Mouse (Mus musculus) liver, embryonic 15.5 days (tissue): ENCODE results near the gene Pank4. TPM values are rescaled to one million over a fixed set of nuclear protein-coding genes. Genes with fewer than 3 reads are reported as not detected.

Experiments used
- ATAC-seq: fragments of 200-750 bp; cut with Nextera tagmentation; 2 replicates; pipeline ENCODE4 v1.8.0; 2017; ENCODE audit warnings: moderate number of reproducible peaks, mild to moderate bottlenecking, moderate library complexity; ENCODE audit not compliant: insufficient read depth
- H3K27ac ChIP-seq: fragments of 300-500 bp; sonication (generic); replicated peaks from 2 replicates; pipeline ENCODE4 v1.5.1; 2015; ENCODE audit warnings: mild to moderate bottlenecking, inconsistent platforms
- H3K27me3 ChIP-seq: fragments of 300-500 bp; sonication (generic); 2 replicates; pipeline ENCODE4 v1.6.1; 2015; ENCODE audit warnings: mild to moderate bottlenecking, inconsistent platforms
- H3K36me3 ChIP-seq: fragments of 300-500 bp; sonication (generic); replicated peaks from 2 replicates; pipeline ENCODE4 v1.6.1; 2015; ENCODE audit warnings: moderate library complexity, mild to moderate bottlenecking, inconsistent platforms
- H3K4me1 ChIP-seq: fragments of 300-500 bp; sonication (generic); replicated peaks from 2 replicates; pipeline ENCODE4 v1.6.1; 2015; ENCODE audit warnings: inconsistent platforms
- H3K4me2 ChIP-seq: fragments of 300-500 bp; sonication (generic); 2 replicates; pipeline ENCODE4 v1.6.1; 2015; ENCODE audit warnings: moderate library complexity, mild to moderate bottlenecking, inconsistent platforms
- H3K4me3 ChIP-seq: fragments of 300-500 bp; sonication (generic); replicated peaks from 2 replicates; pipeline ENCODE4 v1.5.1; 2015; ENCODE audit warnings: mild to moderate bottlenecking, inconsistent platforms
- H3K9ac ChIP-seq: fragments of 300-500 bp; sonication (generic); 2 replicates; pipeline ENCODE4 v1.6.1; 2015; ENCODE audit warnings: moderate library complexity, mild to moderate bottlenecking, inconsistent platforms
- H3K9me3 ChIP-seq: fragments of 300-500 bp; sonication (generic); replicated peaks from 2 replicates; pipeline ENCODE4 v1.6.1; 2016; ENCODE audit warnings: inconsistent platforms
- WGBS: fragments of 180-500 bp; shearing (Covaris S2); methylation state at CpG from one replicate; pipeline ENCODE4 v1.1.7; 2015; ENCODE audit warnings: mixed read lengths; ENCODE audit not compliant: insufficient replicate concordance; 5-methylcytosine and 5-hydroxymethylcytosine counted together
- polyA plus RNA-seq: library from polyadenylated mRNA; unstranded; fragments of >200 nt; fragmentation: Nextera tagmentation; extraction: Ambion mirVana; gene quantifications from 2 replicates; pipeline ENCODE4 v1.2.1, GENCODE M21; 2015

Gene Pank4
- polyA plus RNA-seq, 1 experiment from 2014 or later = 21.7 TPM

DNA sequence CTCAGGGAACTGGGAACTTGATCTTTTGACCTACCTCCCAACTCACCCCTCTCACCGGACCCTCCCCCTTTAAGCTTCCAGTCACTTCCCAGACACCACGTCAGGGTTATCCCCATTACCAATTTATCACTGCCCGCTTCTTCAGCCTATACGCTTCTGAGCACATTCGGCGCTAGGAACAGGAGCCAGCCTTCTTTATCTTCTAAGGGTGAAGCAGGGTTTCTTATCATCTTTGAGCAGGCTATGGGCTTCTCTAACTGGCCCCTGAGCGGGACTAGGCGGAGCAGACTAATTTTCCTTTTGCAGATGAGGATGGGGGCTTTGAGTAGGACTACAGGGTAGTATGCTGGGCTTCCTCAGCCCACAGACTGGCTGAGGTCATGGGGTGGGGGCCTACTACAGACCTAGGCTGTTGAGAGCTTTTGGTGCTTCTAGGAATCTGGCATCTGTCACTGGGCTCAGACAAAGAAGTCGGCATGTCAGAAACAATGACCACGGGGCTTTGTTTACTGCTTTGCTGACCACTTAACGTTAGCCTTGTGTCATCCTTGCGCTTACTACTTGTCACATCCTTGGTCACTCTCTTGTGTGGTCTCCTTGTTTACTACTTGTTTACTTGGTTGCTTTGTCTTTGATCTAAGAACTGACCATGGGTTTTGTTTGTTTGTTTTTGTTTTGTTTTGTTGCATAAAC is 35.4 kb upstream of the Pank4 start, which contains the start of gene Tnfrsf14:
TSS of gene Tnfrsf14 (minus strand) at position 169 of the 693 bp plus-strand sequence.
- H3K36me3 ChIP-seq = peaks cover 37% of the 10 kb centered on the region
- peak within 1 kb of the TSS; percentile 87 for H3K4me2 ChIP-seq
- peak within 1 kb of the TSS; percentile 91 for H3K9ac ChIP-seq
- 10% methylated on average over 12 of the region's 12 CpGs for WGBS
- peak within 1 kb of the TSS; percentile 95 for H3K27ac ChIP-seq
- H3K9me3 ChIP-seq = no peaks in the 10 kb centered on the region
- ATAC-seq = peak; percentile 87
- H3K4me1 ChIP-seq = peaks cover 73% of the 10 kb centered on the region
- no peaks in the 10 kb centered on the region for H3K27me3 ChIP-seq
- H3K4me3 ChIP-seq = peak within 1 kb of the TSS; percentile 70

DNA sequence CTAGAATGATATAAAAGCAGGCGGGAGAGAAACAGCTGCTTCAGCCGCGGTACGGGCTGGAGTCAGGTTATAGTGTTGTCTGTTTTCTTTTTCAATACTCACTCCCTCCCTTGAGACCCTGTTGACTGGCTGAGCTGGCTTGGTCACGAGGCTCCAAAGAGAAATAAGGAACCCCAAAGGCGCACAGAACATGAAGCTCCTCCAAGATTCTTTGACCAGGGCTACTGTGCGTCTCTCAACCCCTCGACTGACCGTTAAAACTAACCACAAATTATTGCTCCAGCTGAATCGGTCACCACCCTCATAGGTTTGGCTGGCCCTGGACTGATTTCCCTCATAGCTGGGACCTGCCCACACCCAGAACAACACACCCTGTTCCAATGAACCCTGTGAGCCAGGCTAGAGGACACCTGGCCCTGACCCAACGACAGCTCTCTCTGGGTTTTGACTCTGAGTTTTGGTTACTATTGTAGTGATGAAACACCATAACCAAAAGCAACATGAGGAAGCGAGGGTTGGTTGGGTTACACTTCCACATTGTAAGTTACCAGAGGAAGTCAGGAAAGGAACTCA is 34.7 kb upstream of the Pank4 start:
- peak overlapping the region; percentile 70 for H3K4me3 ChIP-seq
- ATAC-seq = peak; percentile 76
- H3K4me1 ChIP-seq = peaks cover 72% of the 10 kb centered on the region
- WGBS = 21% methylated on average over 12 of the region's 12 CpGs
- peak overlapping the region; percentile 87 for H3K4me2 ChIP-seq
- peak overlapping the region; percentile 91 for H3K9ac ChIP-seq
- H3K27ac ChIP-seq = peak overlapping the region; percentile 95
- H3K27me3 ChIP-seq = no peaks in the 10 kb centered on the region
- peaks cover 30% of the 10 kb centered on the region for H3K36me3 ChIP-seq
- no peaks in the 10 kb centered on the region for H3K9me3 ChIP-seq

GRCm38 (mm10) chr4:154933306-154933907 is 30.5 kb upstream of the Pank4 start:
- H3K9me3 ChIP-seq = no peaks in the 10 kb centered on the region
- no peak for ATAC-seq
- WGBS = 62% methylated on average over 13 of the region's 13 CpGs
- H3K9ac ChIP-seq = no peak overlapping the region
- H3K36me3 ChIP-seq = no peaks in the 10 kb centered on the region
- H3K27ac ChIP-seq = no peak overlapping the region
- no peak overlapping the region for H3K4me2 ChIP-seq
- no peak overlapping the region for H3K4me3 ChIP-seq
- peaks cover 47% of the 10 kb centered on the region for H3K4me1 ChIP-seq
- no peaks in the 10 kb centered on the region for H3K27me3 ChIP-seq

GRCm38 (mm10) chr4:154934800-154935199 is 29.1 kb upstream of the Pank4 start:
- Histone ChIP-seq H3K36me3 (no peaks in the 10 kb centered on the region), H3K27ac (no peak overlapping the region), H3K9ac (no peak overlapping the region), H3K4me2 (no peak overlapping the region), H3K4me1 (peaks cover 34% of the 10 kb centered on the region), H3K4me3 (no peak overlapping the region), H3K27me3 (no peaks in the 10 kb centered on the region), H3K9me3 (no peaks in the 10 kb centered on the region)
- ATAC-seq = no peak
- 76% methylated on average over 2 of the region's 2 CpGs for WGBS

DNA sequence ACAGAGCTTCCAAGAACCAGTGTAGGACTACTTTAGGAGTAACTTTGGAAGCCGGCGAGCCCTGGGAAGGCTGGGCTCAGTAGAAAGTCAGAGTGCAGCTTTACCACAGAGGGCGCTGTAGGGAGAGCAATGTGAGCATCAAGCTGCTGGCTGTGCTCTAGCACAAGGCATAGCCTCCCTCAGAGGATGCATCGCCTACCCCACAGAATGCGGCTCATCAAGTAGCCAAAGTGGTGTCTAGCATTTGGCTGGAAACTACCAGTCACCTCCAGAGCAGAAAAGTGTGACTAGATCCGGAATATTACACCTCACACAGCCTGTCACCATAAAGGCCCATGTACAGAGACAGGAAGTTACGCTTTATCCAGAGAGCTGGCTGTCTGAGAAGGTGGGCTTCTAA is 28.1 kb upstream of the Pank4 start:
- no peak for ATAC-seq
- no peak overlapping the region; the same call in 1 of the 2 replicates for H3K27ac ChIP-seq

DNA sequence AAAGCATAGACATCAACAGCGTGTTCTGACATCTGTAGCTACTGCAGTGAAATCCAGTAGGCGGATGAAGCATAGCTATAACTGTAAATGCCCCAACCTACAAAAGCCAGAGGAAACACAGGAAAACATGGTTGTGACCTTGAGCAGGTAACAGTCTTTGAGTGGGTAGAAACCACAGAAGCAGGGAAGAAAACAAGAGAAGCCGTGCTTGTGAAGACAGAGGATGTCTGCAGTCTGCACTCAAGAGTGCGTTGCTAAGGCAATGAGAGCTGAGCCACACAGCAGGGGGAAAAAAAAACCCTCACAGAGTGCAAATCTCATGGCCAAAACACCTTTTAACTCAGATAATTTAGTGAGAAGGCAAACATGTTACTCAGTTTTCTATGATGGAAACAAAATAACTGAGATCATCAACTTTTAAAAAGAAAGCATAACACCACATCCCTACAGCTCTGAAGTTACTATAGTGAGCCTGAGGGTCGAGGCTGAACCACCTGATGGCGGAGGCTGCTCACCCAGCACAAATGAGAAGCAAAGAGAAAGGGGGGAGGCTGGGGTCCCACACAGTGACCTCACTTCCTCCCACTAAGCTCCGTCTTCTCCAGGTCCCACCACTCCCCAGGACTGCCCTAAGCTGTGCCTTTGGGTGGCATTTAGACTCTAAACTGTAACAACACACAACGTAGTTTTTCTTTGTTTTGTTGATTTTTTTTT is 27.2 kb upstream of the Pank4 start:
- WGBS = 56% methylated on average over 8 of the region's 8 CpGs
- H3K27me3 ChIP-seq = peaks cover 9% of the 10 kb centered on the region
- no peaks in the 10 kb centered on the region for H3K36me3 ChIP-seq
- ATAC-seq = no peak
- H3K9me3 ChIP-seq = 0 out of 2 replicates have a peak, but pooled peaks cover 1% of the 10 kb centered on the region
- H3K4me1 ChIP-seq = peaks cover 26% of the 10 kb centered on the region
- H3K27ac ChIP-seq = no peak overlapping the region
- no peak overlapping the region for H3K9ac ChIP-seq
- no peak overlapping the region for H3K4me3 ChIP-seq
- no peak overlapping the region for H3K4me2 ChIP-seq

More for the DNA sequence above, 28.1 kb upstream of the Pank4 start:
- WGBS = 87% methylated on average over 7 of the region's 7 CpGs
- Histone ChIP-seq H3K4me1 (peaks cover 26% of the 10 kb centered on the region), H3K36me3 (no peaks in the 10 kb centered on the region), H3K4me2 (no peak overlapping the region), H3K9me3 (no peaks in the 10 kb centered on the region), H3K9ac (no peak overlapping the region), H3K4me3 (no peak overlapping the region), H3K27me3 (peaks cover 6% of the 10 kb centered on the region)

DNA sequence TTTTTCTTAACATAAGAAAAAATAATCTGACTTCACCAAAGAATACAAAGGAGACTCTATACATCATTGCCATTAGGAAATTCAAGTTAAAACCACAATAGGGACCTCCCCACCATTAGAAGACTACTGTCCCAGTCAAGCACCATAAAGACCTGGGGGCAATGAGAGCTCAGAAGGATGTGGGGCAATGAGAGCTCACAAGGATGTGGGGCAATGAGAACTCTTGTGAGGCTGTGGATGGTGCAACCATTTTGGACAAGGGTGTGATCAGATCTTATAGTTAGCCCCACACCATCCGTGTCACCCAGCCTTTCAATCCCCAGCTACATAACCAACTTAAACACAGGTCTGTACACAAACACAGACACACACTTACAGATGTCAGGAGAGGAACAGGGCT is 26.2 kb upstream of the Pank4 start:
- Histone ChIP-seq H3K4me3 (no peak overlapping the region), H3K4me1 (peaks cover 23% of the 10 kb centered on the region), H3K27ac (0 out of 2 replicates have a peak overlapping the region, but pooled peaks have one; percentile 4), H3K36me3 (no peaks in the 10 kb centered on the region), H3K27me3 (peaks cover 9% of the 10 kb centered on the region), H3K4me2 (no peak overlapping the region), H3K9ac (no peak overlapping the region), H3K9me3 (0 out of 2 replicates have a peak, but pooled peaks cover 4% of the 10 kb centered on the region)
- 48% methylated on average over 1 of the region's 1 CpGs for WGBS
- ATAC-seq = no peak

- Histone ChIP-seq H3K27ac (no peak overlapping the region), H3K9ac (no peak overlapping the region), H3K4me3 (no peak overlapping the region), H3K9me3 (0 out of 2 replicates have a peak, but pooled peaks cover 4% of the 10 kb centered on the region), H3K36me3 (no peaks in the 10 kb centered on the region), H3K27me3 (peaks cover 19% of the 10 kb centered on the region), H3K4me1 (peaks cover 15% of the 10 kb centered on the region), H3K4me2 (no peak overlapping the region)
- ATAC-seq = no peak
- 79% methylated on average over 2 of the region's 2 CpGs for WGBS
These were observed 23.8 kb upstream of the Pank4 start for GRCm38 (mm10) chr4:154940156-154940555.

DNA sequence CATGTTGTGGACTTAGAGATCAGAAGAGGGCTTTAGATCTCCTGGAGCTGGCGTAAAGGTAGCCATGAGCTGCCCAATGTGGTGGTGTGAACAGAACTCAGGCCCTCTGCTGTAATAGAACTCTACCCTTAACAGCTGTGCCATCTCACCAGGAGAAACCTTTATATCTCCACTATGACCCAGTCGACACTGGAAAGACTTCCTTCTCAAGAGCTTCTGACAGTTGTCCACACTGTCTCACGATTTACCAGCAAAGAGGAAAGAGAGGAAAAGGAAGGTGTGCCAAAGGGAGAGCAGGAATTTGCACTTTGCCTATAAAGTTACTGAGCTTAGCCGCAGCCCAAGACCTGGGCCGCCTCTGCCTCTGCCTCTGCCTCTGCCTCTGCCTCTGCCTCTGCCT is 22.1 kb upstream of the Pank4 start:
- Histone ChIP-seq H3K36me3 (no peaks in the 10 kb centered on the region), H3K9ac (no peak overlapping the region), H3K4me2 (no peak overlapping the region), H3K4me1 (peaks cover 17% of the 10 kb centered on the region), H3K9me3 (0 out of 2 replicates have a peak, but pooled peaks cover 4% of the 10 kb centered on the region), H3K4me3 (no peak overlapping the region), H3K27ac (no peak overlapping the region), H3K27me3 (peaks cover 34% of the 10 kb centered on the region)
- WGBS = 74% methylated on average over 5 of the region's 5 CpGs
- no peak for ATAC-seq

- Histone ChIP-seq H3K27me3 (peaks cover 39% of the 10 kb centered on the region), H3K36me3 (no peaks in the 10 kb centered on the region), H3K9me3 (0 out of 2 replicates have a peak, but pooled peaks cover 4% of the 10 kb centered on the region), H3K4me1 (peaks cover 17% of the 10 kb centered on the region), H3K4me3 (no peak overlapping the region), H3K4me2 (no peak overlapping the region), H3K27ac (no peak overlapping the region), H3K9ac (no peak overlapping the region)
- WGBS = 71% methylated on average over 10 of the region's 10 CpGs
- ATAC-seq = no peak
These were observed 21.1 kb upstream of the Pank4 start for GRCm38 (mm10) chr4:154942632-154943322.
